Mouse (Mus musculus): ENCODE data around the gene Hsd11b2.

Hsd11b2 gene

DNA sequence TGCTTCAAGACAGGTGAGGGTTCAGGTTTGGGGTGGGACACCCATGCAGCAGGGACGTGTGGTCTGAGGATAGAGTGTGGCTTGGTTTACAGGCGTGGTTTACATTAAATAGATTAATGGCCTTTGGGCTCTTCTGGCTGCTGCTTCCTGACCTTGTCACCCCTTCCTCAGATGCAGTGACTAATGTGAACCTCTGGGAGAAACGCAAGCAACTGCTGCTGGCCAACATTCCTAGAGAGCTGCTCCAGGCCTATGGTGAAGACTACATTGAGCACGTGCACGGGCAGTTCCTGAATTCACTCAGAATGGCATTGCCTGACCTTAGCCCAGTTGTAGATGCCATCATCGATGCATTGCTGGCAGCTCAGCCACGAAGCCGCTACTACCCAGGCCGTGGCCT is 4.3 kb downstream of the Hsd11b2 start:
- DNase-seq (ENCODE audit: low read depth, low spot score), result no peak

DNA sequence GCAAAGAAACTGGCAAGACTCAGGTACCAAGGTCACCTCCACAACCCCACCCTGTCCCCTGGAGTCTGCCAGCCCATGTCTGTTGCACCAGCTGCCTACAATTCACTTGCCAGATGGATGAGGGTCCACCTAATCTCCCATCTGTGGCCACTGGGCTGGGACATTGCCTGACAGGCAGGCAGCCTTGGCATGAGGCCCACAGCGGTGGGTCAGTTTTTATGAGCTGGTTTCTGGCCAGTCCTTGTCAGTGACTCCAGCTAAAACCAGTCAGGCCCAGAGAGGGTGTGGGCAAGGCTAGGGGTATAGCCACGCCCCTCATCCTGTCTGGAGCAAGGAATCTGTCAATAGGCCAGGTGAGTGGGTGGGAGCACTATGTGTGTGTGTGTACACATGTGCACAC is 8.6 kb downstream of the Hsd11b2 start:
- no peak for DNase-seq (ENCODE audit: low read depth, low spot score)

GRCm38 (mm10) chr8:105528206-105528605 is 9.7 kb downstream of the Hsd11b2 start:
- DNase-seq (ENCODE audit: low read depth, low spot score), result no peak

DNA sequence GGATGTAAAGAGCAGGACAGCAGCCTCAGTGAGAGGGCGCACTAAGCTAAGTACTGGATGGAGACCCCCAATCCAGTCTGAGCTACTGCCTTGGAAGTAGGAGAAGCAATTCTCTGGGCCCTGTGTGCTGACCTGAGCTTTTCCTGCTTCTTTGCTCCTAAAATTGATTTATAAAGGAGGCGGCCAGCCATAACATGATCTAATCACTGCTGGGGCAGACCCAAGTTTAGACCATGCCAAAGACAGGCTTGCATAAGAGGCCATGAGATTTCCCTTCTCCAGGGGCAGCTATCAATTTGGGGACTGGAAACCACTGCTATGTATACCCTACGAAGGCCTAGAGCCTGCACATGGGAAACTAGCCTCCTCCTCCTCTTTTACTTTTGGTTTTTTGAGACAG is 10.7 kb downstream of the Hsd11b2 start:
- no peak for DNase-seq (ENCODE audit: low read depth, low spot score)

GRCm38 (mm10) chr8:105531774-105532173 is 13.2 kb downstream of the Hsd11b2 start:
- peak; percentile 55 for DNase-seq (ENCODE audit: low read depth, low spot score)

DNA sequence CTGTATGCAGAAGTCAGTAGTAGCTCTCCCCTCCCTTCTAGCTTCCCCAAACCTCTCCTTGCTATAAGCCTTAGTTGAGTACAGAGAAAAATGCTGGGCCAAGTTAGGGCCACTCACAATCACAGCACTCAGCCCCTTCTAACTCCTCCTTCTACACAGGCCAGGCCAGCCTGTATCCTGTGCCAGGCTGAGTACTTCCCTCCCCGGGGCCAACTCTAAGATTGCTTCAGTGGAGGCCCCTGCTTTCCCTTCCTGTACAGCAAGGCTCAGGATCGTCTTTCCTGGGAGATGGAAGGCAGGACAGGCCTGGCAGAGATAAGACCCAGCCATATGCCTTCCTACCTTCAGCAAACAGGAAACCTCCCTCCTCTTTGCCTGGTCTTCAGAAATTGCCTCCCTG is 14.9 kb downstream of the Hsd11b2 start:
- no peak for DNase-seq (ENCODE audit: low read depth, low spot score)

DNA sequence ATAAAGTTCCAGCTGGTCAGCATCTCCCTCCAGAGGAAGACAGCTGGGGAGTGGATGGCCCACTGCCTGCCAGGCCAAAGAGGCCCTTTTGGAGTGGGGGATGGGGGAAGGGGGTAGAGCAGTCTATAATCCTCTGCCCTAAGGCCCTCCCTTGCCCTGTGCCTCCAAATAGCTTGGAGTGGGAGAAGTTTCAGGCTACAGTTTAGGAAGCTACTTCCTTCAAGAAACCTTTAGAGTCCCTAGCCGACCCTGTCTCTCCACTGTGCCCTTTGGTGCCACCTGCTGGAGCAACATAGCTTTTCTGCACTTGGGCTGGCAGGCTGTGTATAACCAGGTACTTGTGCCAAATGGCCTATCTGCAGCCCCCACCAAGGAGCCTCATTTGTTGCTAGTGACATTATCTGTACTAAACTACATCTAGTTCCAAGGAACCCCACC is 15.4 kb downstream of the Hsd11b2 start:
- peak; percentile 74 for DNase-seq (ENCODE audit: low read depth, low spot score)

- peak; percentile 65 for DNase-seq (ENCODE audit: low read depth, low spot score)
Measured at GRCm38 (mm10) chr8:105536546-105536945, 18.0 kb downstream of the Hsd11b2 start.

GRCm38 (mm10) chr8:105537011-105537677 is 18.6 kb downstream of the Hsd11b2 start:
- peak; percentile 89 for DNase-seq (ENCODE audit: low read depth, low spot score)

- no peak for DNase-seq (ENCODE audit: low read depth, low spot score)
Measured at GRCm38 (mm10) chr8:105538940-105539339, 20.4 kb downstream of the Hsd11b2 start.

DNA sequence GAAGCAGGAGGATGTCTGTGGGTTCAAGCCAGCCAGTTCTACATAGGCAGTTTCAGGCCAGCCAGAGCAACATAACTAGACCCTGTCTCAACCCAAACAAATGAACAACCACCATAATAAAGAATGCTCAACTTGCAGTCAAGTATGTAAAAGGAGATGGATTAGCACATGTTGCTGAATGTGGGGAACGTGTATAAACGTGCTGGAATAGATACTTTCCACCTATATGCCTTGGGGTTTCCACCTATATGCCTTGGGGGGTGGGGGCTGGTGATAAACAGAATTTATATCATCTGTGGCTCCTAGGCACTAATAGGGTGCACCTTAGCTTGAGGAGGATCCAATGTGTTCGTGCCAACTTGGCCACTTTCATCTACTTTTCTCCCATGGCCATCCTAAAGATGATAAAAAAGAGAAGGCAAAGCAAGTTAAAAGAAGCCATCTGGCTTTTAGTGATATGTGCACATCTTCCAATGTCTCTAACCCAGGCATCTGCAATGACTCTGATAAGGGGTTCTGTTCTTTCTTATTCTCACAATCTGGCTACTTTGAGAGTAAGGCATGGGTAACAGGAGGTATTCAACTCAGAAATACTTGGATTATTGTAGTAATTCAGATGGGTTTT is 23.6 kb downstream of the Hsd11b2 start:
- no peak for DNase-seq (ENCODE audit: low read depth, low spot score)

- no peak for DNase-seq (ENCODE audit: low read depth, low spot score)
Measured at GRCm38 (mm10) chr8:105542808-105543207, 24.3 kb downstream of the Hsd11b2 start.

GRCm38 (mm10) chr8:105543703-105544102 is 25.1 kb downstream of the Hsd11b2 start:
- no peak for DNase-seq (ENCODE audit: low read depth, low spot score)

DNA sequence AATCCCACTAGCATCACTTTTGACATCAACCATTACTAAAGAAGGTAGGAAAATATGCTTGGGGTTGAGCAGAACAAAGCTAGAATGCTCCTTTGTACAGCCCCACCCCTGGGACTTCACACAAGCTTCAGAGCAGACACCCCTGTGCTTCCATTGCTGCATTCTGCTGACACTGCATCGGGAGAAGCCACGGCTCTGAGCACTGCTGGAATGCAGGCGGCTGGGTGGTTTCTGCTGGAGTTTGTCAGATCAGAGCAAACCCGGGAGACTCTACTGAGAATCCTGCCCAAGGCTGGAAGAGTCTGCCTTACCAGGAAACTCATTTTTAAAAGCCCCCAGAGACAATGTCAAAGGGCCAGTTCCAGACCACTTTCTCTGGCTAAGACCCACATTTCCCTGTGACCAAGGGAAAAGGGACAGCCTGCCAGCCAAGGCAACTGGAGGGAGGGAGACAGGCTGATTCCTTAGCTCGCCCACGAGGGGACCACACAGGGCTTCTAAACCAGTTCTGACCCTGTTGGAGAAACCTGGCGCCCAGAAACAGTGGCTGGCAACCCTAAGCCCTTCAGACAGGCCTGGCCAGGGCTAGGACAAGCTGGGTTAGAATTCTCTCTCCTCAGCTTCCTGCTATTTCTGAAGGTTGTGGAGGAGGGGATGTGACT is 26.1 kb downstream of the Hsd11b2 start:
- peak; percentile 49 for DNase-seq (ENCODE audit: low read depth, low spot score)

DNA sequence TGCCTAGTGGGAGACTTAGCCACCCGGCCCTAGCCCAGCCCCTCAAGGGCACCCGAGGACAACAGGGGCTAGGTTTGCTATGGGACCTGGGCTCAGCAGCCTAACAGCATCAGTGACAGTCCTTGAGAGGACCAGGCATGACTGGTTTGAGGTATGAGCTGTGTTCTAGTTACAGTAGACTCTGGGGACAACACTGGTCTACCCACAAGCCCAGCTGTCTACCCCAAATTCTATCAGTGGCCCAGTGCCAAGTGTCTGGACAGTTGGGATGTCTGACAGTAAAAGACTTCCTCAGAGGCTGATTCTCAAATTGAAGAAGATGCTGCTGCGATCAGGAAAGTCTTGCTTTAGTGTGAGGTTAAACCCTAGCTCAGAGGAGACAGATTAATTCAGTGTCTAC is 26.7 kb downstream of the Hsd11b2 start:
- peak; percentile 58 for DNase-seq (ENCODE audit: low read depth, low spot score)

DNA sequence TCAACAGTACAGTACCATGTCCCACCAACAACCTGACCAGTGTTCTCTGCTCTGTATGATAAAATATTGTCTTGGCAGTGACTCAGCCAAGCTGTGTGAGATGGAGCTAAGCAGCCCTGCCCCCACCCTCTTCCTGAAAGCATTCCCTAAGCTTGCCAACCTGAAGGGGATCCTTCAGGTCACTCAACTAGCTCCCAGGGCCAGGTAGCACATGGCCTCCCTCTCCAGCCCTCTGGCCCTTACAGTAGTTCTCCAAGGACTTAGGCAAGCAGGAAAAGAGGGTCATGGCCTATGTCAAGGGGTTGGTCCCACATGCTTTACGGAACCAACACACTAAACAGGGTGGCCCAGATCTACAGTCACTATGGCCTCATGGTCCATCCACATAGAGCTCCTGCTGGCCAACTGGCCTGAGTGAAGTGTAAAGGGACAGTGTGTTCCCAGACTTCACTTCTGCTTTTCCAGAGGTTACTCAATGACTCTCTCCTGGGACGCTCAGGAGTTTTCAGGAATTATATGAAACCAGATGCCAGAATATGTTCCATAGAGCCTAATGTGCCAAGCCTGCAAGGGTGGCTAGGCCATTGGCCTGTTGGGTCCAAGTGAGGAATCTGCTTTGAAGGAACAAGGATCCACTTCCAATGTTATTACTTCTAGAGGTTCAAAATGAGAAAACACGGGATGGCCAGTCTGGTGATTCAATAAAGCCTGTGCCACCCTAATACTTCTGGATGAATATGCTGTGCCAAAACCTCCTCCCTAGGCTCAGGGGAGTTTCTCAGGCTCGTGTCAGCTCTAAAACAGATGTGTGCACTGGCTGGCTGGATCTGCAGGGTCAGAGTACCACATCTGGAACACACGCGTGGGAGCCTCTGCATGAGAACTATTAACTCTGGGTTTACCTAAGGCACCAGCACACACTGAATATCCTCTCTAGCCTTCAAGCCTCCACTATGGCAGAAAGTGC is 28.1 kb downstream of the Hsd11b2 start:
- peak; percentile 40 for DNase-seq (ENCODE audit: low read depth, low spot score)

DNA sequence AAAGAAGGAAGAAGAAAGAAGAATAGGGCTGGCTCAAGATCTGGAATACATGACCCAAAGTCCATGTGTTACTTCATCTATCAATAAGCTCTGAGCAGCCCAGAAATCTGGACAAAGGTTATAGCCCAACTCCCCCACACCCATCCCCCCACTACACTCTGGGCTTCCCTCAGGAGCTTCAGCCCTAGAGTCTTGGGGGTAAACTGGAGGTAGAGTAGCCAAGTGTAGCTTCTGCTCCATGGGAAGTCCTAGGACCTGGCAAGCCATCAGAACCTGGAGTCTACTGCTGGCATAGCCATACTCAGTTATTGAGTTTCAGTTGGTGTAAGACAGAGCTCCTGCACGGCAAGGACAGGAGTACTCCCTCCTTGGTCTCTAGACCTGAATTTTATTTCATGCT is 31.0 kb downstream of the Hsd11b2 start:
- DNase-seq (ENCODE audit: low read depth, low spot score), result peak; percentile 22

DNA sequence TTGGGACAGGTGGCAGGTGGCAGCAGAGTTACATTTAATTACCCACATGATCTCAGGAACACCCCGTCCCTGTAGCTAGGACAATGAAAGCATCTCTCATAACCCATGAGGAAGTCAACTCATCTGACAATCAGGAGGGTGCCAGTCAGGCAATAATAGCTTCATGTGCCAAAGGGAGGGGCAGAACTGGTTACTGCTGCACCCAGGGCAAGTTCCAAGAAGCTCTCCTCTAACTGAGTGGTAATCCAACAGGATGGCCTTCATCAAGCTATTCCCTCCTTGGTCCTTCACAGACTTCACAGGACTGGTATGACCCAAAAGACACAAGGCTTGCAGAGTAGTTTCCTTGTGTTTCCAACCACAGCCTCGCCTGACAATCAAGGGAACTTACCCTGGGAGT is 31.5 kb downstream of the Hsd11b2 start:
- no peak for DNase-seq (ENCODE audit: low read depth, low spot score)

DNA sequence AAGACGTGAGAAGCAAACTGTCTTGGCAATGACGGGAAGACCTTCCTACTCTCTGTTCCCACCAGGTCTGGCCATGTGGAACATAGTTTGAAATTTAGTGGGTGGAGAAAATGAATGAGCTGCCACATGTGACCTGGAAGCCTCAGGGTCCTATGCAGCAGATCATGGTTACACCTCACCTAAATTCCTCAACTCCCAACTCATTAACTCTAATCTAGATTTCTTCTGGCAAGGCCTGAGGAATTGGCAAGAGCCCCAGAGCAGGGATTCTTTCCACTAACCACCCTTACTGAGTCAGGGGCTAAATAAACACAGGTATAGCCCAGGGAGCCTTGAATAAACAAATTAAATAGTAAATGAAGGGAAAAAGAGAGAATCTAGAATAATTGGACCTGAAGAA is 33.5 kb downstream of the Hsd11b2 start:
- no peak for DNase-seq (ENCODE audit: low read depth, low spot score)

DNA sequence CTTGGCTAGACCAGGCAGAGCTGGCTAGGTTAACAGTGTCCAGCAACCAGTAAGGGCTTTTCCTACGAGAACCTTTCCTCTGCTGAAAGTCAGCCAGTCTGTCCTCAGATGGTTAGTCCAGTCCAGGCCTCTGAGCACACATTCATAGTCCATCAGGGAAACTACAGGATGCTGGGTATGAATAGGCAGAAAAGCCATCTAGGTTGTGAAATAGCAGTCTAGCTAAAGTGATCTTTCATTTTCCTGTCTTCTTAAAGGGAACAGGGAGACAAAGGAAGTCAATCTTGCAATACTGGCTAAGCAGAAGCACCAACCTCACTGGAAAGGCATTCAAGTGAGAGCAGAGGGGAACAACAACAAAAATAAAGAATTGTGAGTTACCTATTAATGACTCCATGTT is 34.3 kb downstream of the Hsd11b2 start:
- DNase-seq (ENCODE audit: low read depth, low spot score), result no peak

DNA sequence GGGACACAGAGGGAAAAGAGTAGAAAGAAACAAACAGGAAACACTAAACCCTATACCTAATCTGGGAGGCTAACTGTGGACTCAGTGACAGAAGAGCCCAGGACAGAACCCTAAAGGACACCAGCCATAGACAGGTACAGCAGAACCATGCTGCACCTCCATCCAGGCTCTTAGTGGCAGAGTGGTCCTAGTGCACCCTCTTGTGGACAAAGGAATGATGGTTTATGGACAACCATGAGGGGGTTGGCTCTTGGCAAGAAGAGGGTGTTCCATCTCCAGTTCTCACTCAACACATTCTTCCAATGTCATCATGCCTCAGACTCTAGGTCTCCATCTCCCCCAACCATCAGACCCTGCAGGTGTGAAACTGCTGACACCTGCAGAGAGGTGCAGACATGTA is 35.5 kb downstream of the Hsd11b2 start:
- peak; percentile 90 for DNase-seq (ENCODE audit: low read depth, low spot score)

DNA sequence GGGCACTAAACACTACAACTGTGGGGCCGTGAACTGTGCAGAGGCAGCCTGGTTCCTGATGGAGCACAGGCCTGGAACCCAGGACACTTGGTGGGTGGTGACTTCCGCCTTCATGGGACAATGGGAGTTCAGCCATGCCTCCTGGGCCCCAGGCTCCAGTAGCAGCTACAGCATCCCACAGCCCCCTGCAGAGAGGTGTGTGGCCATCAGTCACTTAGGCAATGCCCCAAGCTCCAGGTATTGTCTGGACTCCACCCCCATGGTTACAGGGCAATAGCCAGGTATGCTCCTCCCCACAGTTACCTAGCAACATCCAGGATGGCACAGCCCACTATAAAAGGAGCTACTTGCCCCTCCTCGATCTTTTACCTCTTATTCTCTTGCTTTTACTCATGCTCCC is 36.7 kb downstream of the Hsd11b2 start:
- DNase-seq (ENCODE audit: low read depth, low spot score), result no peak

Data from brain, adult 2 months (tissue).